ENCODE assay signal across 10 mouse cellular contexts in genomic region chr9:115356731-115357458, GRCm38 (mm10). TPM values are rescaled to one million over a fixed set of nuclear protein-coding genes. Genes with fewer than 3 reads are reported as not detected.
DNase-seq lines count a peak whose midpoint lies in the region; ATAC-seq and TF ChIP-seq lines count a peak whose summit lies in the region.
"Had no signal": no experiment of that assay in that cellular context is flagged by ENCODE, and none has a peak within 500 bp of the region (broad histone marks: within the 10 kb centered on the region; RNA-seq: fewer than 3 reads in every experiment).

No protein-coding gene starts in this region.

- in situ Hi-C loops in ES-E14 (cut with MboI; ENCODE audit: low sequenced_read_pairs in 2 of 2, unreplicated experiment in 2 of 2): no loop called here

- no peak for DNase-seq in kidney, postnatal 25 days
- DNase-seq in ES-E14 (ENCODE audit: low read depth, low spot score): peak; percentile 75
- DNase-seq in intestine, embryonic 14.5 days (ENCODE audit: low spot score): peak; percentile 80
- DNase-seq in lung, postnatal 4 days: peak; percentile 27 to 64
- DNase-seq in cerebellum, postnatal 36 days: no peak
- no peak for DNase-seq in left cerebral cortex, adult 11 months (ENCODE audit: low spot score)
- DNase-seq: cerebellum, postnatal 10 days had no signal

- peaks cover 3% of the 10 kb centered on the region; the same call in 1 of the 2 replicates for H3K9me3 ChIP-seq in kidney, embryonic 14.5 days (ENCODE audit: control insufficient read depth, low read length)
- no peaks in the 10 kb centered on the region for H3K9me3 ChIP-seq in ES-E14 (ENCODE audit: control insufficient read depth, insufficient read depth, low read depth, low read length)
- H3K9me3 ChIP-seq in intestine, embryonic 14.5 days (ENCODE audit: control insufficient read depth, low read length): no peaks in the 10 kb centered on the region

- 0 out of 2 replicates have a peak, but pooled peaks have one; percentile 52 for ATAC-seq in kidney, embryonic 14.5 days (ENCODE audit: low FRiP score, low TSS enrichment)
- peak; percentile 92 for ATAC-seq in intestine, embryonic 14.5 days (replicated peaks; ENCODE audit: low FRiP score, low TSS enrichment, low read depth)
- no peak for ATAC-seq in megakaryocyte progenitor cell, adult 5-6 weeks (replicated peaks; ENCODE audit: poor library complexity)

- no peak overlapping the region; the same call in 1 of the 2 replicates for H3K4me2 ChIP-seq in kidney, embryonic 14.5 days (replicated peaks; ENCODE audit: low read depth, low read length)
- peak overlapping the region; percentile 35; the same call in 1 of the 2 replicates for H3K4me2 ChIP-seq in intestine, embryonic 14.5 days (ENCODE audit: low read length)
- H3K4me2 ChIP-seq: heart, embryonic 13.5 days had no signal

- peaks cover 7% of the 10 kb centered on the region; the same call in 1 of the 2 replicates for H3K4me1 ChIP-seq in kidney, embryonic 14.5 days (ENCODE audit: control insufficient read depth, insufficient read depth, low read length)
- peaks cover 0 to 10% of the 10 kb centered on the region in 2 experiments; a peak in 3 of 4 replicates for H3K4me1 ChIP-seq in ES-E14 (ENCODE audit: control insufficient read depth in 2 of 2, insufficient read depth in 2 of 2, low read length in 2 of 2, poor library complexity in 1 of 2)
- peaks cover 10% of the 10 kb centered on the region for H3K4me1 ChIP-seq in intestine, embryonic 14.5 days (replicated peaks; ENCODE audit: control insufficient read depth, insufficient read depth, low read length)

- no peak overlapping the region for H3K27ac ChIP-seq in kidney, embryonic 14.5 days (ENCODE audit: low read depth, low read length)
- H3K27ac ChIP-seq in ES-E14 (ENCODE audit: insufficient read depth, low read depth, low read length, poor library complexity, severe bottlenecking): peak overlapping the region; percentile 89
- H3K27ac ChIP-seq in intestine, embryonic 14.5 days (ENCODE audit: low read depth): peak overlapping the region; percentile 81
- H3K27ac ChIP-seq: heart, embryonic 13.5 days had no signal

- no peaks in the 10 kb centered on the region for H3K27me3 ChIP-seq in kidney, embryonic 14.5 days (ENCODE audit: control insufficient read depth, insufficient read depth, low read length)
- H3K27me3 ChIP-seq in intestine, embryonic 14.5 days (replicated peaks; ENCODE audit: control insufficient read depth, insufficient read depth, low read length): no peaks in the 10 kb centered on the region
- H3K27me3 ChIP-seq: heart, embryonic 13.5 days had no signal

- 22% methylated on average over 19 of the region's 19 CpGs for WGBS in kidney, embryonic 14.5 days
- whole genome bisulfite sequencing in intestine, embryonic 14.5 days: 31% methylated on average over 19 of the region's 19 CpGs

- no peak overlapping the region for H3K4me3 ChIP-seq in kidney, embryonic 14.5 days (ENCODE audit: low read length)
- H3K4me3 ChIP-seq in ES-E14 (ENCODE audit: insufficient read depth in 1 of 2, low read depth in 1 of 2, low read length in 2 of 2, poor library complexity in 1 of 2, severe bottlenecking in 1 of 2): peak overlapping the region; percentile 13 to 55
- H3K4me3 ChIP-seq in intestine, embryonic 14.5 days (ENCODE audit: low read depth, low read length): no peak overlapping the region
- H3K4me3 ChIP-seq: heart, embryonic 13.5 days had no signal

- H3K9ac ChIP-seq in kidney, embryonic 14.5 days (ENCODE audit: low read depth, low read length): no peak overlapping the region
- peak overlapping the region; percentile 55 for H3K9ac ChIP-seq in ES-E14 (ENCODE audit: insufficient read depth, low read depth, low read length, poor library complexity, severe bottlenecking)
- no peak overlapping the region for H3K9ac ChIP-seq in intestine, embryonic 14.5 days (ENCODE audit: low read length)
- H3K9ac ChIP-seq: heart, embryonic 13.5 days had no signal

- no peaks in the 10 kb centered on the region for H3K36me3 ChIP-seq in kidney, embryonic 14.5 days (ENCODE audit: control insufficient read depth, insufficient read depth, low read length)
- H3K36me3 ChIP-seq in ES-E14 (ENCODE audit: control insufficient read depth, insufficient read depth, low read length, poor library complexity, severe bottlenecking): peaks cover 4% of the 10 kb centered on the region; the same call in 1 of the 2 replicates
- no peaks in the 10 kb centered on the region for H3K36me3 ChIP-seq in intestine, embryonic 14.5 days (ENCODE audit: control insufficient read depth, insufficient read depth, low read length)
- H3K36me3 ChIP-seq: heart, embryonic 13.5 days had no signal

TF ChIP-seq in ES-E14, 5 proteins besides CTCF, POLR2A, EP300 and RAD21:
- no peak for TF ChIP-seq MAFK (IDR thresholded peaks at IDR 0.05; ENCODE audit: insufficient read depth, low read depth, low read length)
- TF ChIP-seq ZC3H11A (IDR thresholded peaks at IDR 0.05; ENCODE audit: borderline replicate concordance, low read depth, low read length): no peak
- peak; percentile 56; the same call in 1 of the 2 replicates for TF ChIP-seq CHD2 (IDR thresholded peaks at IDR 0.05; ENCODE audit: low read depth, low read length)

RNA-seq across cellular contexts. Expression of gene Stt3b, which starts 46.7 kb away (rescaled TPM):
- 58.6 and 124 TPM in 2 replicates for polyA plus RNA-seq in kidney, embryonic 14.5 days (2014; fragmentation: Nextera tagmentation; extraction: Ambion mirVana)
- total RNA-seq in ES-E14 (2012; rRNA removed): 150 and 160 TPM in 2 replicates
- polyA plus RNA-seq in intestine, embryonic 14.5 days (2014; fragmentation: Nextera tagmentation; extraction: Ambion mirVana): 124 and 135 TPM in 2 replicates
- total RNA-seq in megakaryocyte progenitor cell, adult 5-6 weeks (2015): 154 and 159 TPM in 2 replicates
- total RNA-seq in megakaryocyte progenitor cell, adult 5-6 weeks (2017): 111 and 123 TPM in 2 replicates

Comparison
In these comparisons a context has a peak if more than half of its experiments do, and no peak if none do; other contexts are left out.
1. H3K4me3 ChIP-seq: peak in ES-E14 (2 of 2); none in kidney, embryonic 14.5 days (single experiment) and intestine, embryonic 14.5 days (single experiment).
2. DNase-seq: peak in ES-E14 (single experiment), intestine, embryonic 14.5 days (single experiment) and lung, postnatal 4 days (2 of 2); none in kidney, postnatal 25 days (0 of 2), cerebellum, postnatal 36 days (0 of 2) and left cerebral cortex, adult 11 months (single experiment).